Mouse (Mus musculus): ENCODE data around the gene Lamb1.
A peak's percentile ranks its signal among the peaks of the same experiment; 100 is the strongest.

Gene Lamb1

DNA sequence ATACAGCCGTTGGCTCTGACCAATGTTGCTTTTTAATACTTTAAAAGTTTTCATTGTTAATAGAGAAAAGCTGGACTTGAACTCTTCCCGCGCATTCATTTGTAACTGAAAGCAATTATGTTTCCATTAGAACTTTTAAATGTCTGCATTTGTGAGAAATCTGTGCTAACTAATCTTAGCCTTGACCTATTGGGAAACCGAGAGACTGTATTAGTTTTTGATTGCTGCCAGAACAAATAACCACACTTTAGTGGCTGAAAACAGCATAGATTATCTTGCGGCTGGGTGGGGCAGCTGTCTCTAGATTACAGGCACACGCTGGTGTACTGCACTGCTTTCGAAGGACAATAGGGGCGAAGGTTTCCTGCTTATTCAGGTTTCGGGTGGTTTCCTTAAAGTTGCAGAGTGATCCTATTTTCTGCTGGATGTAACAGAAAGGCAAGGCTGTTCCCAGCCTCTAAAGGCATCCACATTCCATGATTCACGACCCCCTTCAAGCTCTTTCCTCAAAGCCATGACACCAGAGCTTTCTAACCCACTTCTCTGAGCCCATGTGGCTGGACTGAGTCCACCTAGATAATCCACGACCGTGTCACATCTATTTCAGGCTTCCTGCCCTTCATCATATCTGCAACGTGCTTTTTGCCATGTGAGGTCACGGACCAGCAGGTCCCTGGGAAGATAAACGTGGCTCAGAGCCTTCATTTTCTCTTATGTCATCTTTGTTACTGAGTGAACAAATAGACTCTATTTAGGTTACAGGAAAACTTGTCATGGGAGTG is 28.5 kb downstream of the Lamb1 start:
- DNase-seq = no peak

DNA sequence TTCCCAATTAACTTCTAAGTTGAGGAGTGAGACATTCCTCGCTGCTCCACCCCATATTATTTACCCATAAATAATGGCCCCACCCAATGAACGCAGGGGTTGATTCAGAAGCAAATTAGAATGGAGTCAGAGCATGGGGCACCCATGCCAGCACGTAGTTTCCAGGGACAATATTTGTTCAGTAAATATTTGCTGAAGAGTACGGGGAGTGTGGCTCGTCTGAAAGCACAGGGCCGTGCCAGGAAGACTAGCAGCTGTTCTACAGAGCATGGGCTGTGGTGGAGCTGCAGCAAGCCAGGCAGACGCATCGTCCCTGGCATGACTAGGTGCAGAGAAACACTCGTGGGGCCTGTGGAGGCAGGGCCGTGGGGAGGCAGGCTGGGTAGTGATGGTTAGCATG is 29.5 kb downstream of the Lamb1 start:
- DNase-seq = no peak

DNA sequence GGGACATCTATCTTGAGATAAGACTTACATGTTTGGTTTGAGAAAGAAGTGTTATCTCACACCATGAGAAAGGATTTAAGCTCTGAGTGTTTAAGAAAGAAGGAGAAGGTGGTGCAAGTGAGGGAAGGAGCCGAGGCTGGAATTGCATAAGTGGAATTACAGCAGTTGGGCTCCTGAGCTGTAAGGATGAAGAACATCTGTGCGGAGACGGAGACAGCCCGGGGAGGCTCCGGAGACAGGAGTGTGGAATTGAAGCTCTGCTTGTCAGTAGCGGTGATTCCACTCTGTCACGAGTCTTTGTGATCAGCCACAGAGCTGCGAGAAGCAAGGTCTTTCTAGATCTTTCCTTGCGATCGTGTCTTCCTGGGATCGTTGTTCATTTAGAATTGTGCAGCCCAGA is 30.0 kb downstream of the Lamb1 start:
- no peak for DNase-seq

DNA sequence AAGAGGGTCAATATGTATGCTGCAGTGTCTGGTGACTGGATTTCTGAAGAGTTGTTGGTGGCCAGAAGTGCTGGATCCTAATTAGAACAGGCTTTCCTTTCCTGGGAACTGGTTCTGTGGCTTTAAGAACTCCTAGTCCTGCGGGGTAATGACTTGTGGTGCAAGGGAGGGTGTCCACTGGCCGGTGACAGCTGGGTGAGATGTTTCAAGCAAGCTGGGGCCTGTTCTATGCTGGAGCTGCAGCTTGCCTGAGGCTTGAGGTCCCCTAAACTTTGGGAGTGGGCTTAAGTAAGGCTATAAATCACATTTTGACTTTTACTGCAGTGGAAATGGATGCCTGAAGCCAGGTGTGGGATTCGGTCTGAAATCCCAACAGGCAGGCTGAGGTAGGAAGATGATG is 30.5 kb downstream of the Lamb1 start:
- peak; percentile 47 for DNase-seq

DNA sequence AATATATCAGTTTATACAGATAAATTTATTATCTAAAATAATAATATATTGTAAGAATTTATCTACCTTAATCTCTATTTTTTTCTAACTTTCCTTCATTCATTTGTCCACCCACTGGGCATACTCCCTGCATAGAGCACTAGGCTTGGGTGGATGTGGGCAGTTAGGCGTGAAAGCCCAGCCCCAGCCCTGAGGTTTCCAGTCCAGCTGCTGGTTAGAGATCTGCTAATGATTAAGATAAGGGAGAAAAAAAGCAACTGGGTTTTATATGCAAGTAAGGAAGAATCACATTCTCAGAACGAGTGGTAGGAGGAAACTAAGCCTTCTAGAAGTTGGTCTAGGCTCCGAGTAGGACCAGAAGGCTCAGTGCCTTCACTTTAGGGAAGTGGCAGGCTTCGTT is 31.1 kb downstream of the Lamb1 start:
- DNase-seq = no peak

DNA sequence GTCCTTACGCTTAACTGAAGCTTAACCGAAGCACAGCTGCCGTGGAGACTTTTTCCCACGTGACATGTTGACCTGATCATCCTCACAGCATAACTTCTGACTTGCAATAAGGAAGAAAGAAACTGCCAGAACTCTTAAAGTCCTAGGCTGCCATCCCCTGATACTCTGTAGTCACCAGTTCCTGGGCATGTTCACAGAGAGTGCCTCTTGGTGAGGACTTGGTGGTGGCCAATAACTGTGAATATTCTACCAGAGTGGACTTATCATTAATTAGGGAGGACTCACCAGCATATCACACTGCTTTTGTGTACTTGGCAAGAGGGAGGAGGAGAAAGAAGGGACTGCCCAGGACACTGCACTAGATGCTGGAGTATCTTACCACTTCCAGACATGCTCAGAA is 33.1 kb downstream of the Lamb1 start:
- no peak for DNase-seq

DNA sequence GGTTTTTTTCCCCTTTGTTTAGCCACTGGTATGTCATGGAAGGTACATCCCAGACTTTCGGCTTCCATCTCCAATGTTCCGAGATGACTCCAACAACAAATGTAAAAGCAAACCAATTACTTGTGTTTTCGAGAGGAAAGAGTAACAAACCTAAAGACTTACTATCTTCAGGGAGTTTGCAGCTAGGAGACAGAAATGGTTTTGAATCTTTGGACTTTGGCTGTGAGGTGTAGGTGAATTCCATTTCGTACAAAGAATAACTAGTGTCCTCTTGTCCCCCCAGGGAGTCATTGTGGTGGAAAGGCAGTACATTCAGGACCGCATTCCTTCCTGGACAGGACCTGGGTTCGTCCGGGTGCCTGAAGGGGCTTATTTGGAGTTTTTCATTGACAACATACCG is 33.5 kb downstream of the Lamb1 start:
- DNase-seq = no peak

DNA sequence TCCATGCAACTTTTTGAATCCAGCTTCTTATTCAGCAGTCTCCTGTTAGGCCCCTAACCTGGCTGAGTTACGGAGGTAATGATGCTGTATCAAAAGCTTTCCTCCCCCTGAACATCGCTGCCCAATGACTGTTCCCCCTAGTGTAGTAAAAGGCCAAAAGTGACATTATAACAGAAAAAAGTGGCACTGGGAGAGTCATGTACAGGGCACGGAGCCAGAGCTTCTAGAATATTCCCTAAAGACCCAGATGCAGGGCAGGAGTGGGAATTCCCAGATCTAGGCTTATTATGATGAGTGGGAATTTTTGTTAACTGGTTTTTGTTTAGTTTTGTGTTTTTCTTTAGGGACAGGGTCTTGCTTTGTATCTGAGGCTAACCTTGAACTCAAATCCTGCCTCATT is 34.1 kb downstream of the Lamb1 start:
- DNase-seq = no peak

DNA sequence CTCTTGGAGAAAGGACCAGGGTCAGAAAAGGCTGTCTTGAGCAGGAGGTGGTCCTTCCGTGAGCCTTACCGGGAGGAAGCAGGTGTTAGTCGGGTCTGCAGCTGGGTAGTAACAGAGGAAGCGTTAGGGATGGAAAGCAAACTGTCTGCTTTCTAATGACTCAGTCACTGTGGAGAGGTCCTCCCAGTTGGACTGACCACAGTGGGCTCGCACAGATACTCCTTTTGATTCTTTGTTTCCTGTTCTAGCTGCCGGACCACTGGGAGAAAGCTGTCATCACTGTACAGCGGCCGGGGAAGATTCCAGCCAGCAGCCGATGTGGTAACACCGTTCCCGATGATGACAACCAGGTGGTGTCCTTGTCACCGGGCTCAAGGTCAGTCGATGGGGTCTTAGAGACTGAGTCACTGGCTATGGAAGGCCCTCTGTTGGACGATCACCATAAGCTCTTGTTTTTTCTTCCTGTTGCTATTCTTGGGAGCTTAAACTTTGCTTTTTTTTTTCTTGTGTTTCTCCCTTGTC is 34.7 kb downstream of the Lamb1 start:
- DNase-seq = no peak

DNA sequence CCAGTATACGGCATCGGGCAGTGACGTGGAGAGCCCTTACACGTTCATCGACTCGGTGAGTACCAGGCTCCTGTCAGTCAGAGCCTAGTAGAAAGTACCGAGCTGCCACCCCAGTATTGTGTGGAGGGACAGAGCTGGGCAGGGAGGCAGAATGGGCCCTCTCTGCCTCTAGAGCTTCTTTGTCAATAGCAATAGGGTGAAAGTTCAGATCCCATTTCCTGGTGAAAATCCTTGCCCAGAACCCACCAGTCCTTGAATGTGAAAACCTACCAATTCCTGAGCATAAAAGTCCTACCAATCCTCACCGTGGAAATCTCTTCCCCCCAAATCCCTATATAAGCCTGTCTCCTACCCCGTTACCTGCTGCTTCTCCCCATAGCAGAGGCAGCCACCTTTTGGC is 35.2 kb downstream of the Lamb1 start:
- no peak for DNase-seq

DNA sequence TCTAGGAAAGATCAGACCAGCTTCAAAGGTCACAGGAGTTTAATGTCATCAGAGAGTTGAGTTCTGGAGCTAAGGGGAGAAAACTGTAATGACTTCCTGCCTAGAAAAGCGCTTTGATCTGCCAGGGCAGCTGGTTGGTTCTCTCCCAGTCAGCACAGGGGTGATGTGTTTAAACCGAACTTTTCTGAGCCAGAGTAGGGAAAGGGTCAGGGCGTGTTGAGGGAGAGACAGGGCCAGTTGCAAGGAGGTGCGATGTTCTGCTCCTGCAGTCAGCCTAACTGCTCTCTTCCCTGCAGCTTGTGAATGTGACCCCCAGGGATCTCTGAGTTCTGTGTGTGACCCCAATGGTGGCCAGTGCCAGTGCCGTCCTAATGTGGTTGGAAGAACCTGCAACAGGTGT is 37.2 kb downstream of the Lamb1 start:
- peak; percentile 27 for DNase-seq

DNA sequence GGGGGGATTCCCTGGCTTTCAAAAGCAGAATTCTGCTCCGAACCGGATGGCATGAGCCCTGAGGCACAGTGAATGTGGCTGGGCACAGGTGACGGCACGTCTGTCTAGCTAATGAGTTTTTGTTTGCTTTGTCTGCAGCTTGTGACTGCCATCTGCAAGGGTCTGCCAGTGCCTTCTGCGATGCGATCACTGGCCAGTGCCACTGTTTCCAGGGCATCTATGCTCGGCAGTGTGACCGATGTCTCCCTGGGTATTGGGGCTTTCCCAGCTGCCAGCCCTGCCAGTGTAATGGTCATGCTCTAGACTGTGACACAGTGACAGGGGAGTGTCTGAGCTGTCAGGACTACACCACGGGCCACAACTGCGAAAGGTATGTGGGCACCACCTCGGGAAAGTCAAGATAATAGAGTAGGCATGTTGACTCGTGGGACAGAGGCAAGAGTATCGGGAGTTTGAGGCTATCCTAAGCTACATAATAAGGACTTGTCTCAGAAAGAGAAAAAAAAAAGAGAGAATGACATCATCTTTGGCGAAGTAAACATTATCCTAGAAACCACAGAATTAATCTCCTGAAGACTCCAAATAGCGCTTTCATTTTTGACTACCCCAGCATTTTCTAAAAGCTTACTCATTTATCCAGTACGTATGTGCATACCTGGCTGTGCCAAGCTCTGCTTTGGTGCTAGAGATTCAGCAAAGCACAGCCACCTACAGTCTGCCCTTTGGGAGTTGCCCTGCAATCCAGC is 37.9 kb downstream of the Lamb1 start:
- no peak for DNase-seq

DNA sequence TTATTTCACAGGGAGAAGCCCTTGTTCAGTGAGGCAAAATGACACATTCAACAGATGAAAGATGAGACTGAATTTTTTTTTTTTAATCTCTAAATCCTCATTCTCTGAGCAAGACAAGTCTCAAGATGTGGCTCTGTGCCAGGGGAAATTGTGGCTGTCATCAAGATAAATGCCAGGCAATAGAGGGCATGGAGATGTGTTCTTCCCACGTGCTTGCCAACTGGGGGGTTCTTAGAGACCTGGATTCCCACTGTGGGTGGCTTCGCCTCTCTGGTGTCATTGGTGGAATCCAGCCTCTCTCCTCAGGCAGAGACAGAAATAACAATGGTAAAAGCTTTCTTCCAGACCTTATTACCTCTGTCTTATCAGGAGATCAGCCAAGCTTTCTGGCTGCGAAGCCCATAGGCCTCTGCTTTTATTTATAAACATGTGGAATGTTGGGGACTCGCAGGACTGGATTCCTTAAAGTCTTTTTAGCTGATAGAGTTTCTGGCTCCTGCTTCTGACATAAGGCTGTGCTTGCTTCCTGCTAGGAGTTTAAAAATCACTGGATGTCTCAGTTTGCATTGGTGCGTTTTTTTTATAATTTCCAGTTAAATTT is 41.1 kb downstream of the Lamb1 start:
- no peak for DNase-seq

DNA sequence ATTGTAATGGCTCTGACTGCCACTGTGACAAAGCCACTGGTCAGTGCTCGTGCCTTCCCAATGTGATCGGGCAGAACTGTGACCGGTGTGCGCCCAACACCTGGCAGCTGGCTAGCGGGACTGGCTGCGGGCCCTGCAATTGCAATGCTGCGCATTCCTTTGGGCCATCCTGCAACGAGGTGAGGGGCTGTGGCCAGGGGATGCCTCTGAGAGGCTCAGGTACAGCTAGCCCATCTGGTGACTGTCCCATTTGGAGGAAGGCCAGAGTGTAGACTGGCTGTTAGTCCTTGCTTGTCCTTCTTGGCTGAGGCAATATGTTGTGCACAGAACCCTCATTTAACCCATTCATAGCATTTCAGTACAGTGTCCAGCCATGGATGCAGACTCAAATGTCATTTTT is 42.0 kb downstream of the Lamb1 start:
- DNase-seq = no peak

DNA sequence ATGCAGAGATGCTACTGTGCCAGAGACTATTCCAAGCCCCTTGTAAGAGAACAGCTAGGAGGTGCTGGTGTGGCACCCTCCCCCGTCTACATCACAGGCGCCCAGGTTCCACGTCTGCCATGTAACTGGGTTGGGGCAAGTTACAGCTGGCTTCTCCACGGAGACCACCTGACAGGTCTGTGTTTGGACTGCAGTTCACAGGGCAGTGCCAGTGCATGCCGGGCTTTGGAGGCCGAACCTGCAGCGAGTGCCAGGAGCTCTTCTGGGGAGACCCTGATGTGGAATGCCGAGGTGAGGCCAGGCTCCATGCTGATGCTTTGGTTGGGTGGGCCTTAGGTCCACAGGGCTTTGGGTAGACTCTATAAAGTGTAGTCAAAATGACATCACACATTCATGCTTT is 42.7 kb downstream of the Lamb1 start:
- DNase-seq = no peak

DNA sequence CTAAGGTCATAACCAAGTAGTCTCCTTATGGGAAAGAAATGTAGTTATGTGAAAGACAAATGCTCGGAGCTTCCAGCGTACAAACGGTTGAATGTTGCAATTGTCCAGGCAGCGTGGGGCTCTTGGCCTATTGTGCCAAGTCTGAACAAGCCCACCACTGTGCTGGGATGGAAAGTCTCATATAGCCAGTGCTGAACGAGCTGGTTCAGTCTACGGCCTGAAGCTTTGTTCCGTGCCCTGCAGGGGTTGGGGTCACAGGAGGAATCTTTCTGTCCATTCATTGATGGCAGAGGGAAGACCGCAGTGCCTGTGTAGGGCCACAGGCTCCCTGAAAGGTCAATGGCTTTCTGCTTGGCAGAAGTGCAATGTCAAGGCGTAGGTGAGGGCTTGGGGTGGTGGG is 45.7 kb downstream of the Lamb1 start:
- peak; percentile 32 for DNase-seq

DNA sequence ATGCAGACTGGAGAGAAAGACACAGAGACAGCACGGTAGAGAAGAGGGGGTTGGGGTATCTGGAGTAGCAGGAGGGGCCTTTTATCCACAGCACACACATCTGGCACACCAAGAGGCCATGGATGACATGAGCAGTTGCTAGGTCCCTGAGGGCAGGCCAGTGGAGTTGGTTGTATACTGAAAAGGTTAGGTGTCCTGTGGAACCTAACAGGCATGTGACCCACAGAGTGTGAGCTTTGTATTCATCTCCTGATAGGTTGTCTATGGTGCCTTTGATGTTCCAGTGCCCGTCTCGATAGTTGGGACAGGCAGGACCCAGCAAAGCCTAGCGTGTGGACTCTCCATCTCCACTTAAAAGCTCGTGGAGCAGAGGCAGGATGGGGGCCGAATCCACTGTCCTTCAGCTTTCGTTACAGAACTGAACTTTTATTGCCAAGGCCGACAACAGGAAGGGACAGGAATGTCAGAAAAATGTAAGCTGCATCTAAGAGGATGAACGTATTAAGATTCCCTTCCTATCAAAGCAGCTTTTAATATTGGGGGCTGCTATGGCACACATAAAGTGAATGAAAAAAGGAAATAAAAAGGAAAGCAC is 46.7 kb downstream of the Lamb1 start:
- no peak for DNase-seq

DNA sequence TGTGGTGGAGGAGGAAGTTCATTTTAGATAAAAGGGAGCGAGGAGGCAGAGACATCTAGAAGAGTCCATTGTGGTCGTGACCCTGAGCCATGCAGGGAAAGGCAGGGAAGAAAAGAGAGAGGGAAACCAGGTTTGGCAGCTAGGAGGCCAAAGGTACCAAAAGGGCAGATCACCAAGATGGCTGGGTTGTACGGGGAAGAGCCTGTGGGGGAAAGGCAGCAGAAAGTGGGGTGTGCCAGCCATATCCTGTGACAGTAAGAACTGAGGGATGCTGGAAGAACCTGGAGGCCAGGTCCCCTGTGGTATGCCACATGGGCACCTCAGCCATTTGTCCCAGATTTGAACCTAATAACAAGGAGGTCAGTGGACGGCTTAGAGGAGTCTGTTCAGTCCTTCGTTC is 47.2 kb downstream of the Lamb1 start:
- DNase-seq = no peak

DNA sequence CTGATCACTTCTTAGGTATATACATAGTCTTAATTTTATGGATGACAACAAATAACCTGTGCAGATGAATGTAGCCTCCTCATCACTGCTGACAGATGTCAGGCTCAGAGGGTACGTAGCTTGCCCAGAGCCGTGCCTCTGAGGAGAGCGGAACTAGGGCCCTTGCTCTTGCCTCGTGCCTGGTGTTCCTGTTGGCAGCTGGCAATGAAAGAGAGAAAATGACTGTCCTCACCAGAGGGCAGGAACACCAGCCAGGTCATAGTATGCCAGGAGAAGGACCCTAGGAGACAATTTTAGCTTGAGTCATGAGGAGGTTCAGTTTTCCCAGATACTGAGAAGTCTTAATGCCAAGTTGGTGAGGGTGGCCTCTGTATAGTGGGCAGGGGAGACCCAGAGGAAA is 48.1 kb downstream of the Lamb1 start:
- no peak for DNase-seq

DNA sequence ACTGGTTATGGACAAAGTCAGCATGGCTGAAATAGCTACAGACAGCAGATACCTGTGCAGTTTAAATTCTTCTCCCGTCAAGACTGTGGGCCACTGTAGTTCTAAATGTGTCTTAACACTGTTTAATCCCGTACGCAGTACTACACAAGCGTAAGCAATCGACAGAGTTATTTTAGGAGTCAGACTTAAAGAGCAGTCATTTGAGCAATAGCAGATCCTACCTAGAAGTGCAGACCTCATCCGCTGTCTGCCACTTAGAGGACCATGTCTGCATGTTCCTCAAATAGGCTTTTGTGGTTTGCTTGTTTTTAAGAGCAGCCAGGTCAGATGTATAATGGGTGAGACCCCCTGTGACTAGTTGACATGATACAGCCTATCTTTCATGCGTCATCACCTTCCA is 49.3 kb downstream of the Lamb1 start:
- DNase-seq = no peak

DNA sequence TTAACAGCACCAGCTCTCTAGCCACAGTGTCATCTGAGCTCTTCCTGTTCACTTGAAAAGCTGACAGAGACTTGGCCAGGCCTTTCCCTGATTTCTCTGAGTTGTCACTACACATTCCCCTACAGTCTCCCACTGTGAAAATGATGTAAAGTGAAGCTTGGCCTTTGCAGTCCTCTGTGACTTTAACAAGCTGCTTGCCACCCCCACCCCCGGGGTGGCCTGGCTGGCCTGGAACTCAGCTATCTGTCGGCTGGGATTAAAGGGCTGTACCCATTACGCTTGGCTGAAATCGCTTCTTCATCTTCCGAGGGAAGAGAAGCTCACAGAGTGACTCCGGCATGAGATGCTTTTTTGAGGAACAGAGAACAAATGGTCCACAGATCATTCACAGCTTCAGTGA is 50.9 kb downstream of the Lamb1 start:
- no peak for DNase-seq

DNA sequence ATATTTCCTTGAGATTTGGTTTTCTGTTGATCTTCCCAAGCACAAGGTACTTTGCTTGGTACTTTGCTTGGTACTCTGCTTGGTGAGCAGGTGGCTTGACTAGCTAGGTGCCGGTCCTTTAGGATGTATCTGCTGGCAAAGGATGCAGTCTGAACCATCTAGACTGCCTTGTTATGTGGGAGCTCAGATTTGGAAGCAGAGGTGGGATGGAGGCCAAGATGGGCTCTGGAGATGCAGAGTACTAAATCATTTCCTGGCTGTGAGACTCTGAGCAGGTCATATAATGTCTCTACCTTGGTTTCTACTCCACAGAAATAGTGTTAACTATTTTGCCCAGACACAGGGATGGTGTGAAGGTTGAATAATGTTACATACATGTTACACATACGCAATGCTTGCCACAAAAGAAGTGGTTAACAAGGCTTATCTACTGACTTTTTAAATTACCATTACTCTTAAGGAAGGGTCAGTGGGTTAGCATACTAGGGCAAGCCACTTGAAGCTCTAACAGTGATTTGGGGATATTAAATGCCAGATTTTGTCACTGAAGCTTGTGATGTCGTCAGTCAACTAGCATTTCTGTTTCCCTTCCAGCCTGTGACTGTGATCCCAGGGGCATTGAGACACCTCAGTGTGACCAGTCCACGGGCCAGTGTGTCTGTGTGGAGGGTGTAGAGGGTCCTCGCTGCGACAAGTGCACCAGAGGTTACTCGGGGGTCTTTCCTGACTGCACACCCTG is 52.8 kb downstream of the Lamb1 start:
- DNase-seq = no peak

DNA sequence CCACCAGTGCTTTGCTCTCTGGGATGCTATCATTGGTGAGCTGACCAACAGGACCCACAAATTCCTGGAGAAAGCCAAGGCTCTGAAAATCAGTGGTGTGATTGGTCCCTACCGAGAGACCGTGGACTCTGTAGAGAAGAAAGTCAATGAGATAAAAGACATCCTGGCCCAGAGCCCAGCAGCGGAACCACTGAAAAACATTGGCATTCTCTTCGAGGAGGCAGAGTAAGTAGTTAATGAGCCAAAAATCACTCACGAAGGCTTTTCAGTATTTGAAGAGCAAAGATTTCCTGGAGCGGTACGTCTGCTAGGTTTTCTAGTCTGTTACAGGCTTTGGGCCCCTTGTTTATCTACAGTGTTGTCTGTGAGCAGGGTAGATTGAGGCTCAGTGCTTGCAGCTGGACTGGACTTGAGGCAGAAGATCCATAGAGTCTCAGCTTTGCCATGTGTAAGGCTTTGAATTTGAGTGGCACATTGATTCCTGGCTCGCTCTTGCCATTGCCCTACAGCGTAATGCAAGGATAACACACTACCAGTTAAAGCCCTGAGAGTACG is 53.5 kb downstream of the Lamb1 start:
- DNase-seq = no peak
